Mouse (Mus musculus): ENCODE data around the gene Zfp558. TPM values are rescaled to one million over a fixed set of nuclear protein-coding genes. Genes with fewer than 3 reads are reported as not detected.
"Not testable (repeated sequence)": the region's sequence is repeated elsewhere in the genome, so short reads cannot be mapped to it uniquely, and the experiment has no call there.

Zfp558 gene
- 4.2 and 5.2 TPM in 2 replicates for polyA plus RNA-seq (2016; fragmentation: Nextera tagmentation; extraction: Ambion mirVana)

DNA sequence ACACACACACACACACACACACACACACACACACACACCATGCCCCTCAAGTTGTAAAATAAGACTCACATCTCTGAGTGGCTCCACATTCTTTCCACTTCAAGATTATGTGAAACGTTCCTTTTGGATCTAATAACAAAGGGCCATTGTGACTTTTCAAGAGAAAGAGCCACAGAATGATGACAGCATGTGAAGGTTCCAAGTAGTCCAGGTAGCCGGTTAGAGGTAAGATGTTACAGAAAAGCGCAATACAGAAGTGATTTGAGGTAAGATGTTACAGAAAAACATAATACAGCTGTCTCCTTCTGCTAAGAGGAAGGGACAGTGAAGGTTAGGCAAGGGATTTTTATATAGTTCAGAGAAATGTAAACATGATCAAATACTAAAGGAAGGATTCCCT, at the start of gene Zfp558, which contains the start of gene Mbd3l1:
Zfp558 (minus strand) TSS at position 101 of the 400 bp plus-strand sequence.
Mbd3l1 (plus strand) TSS at position 192 of the 400 bp plus-strand sequence.
- Histone ChIP-seq H3K9me3 (replicated peaks) (no peaks in the 10 kb centered on the region), H3K4me1 (replicated peaks) (no peaks in the 10 kb centered on the region), H3K36me3 (no peaks in the 10 kb centered on the region), H3K27ac (ENCODE audit: poor library complexity, severe bottlenecking) (no peak within 1 kb of the TSS), H3K9ac (no peak within 1 kb of the TSS), H3K4me3 (no peak within 1 kb of the TSS), H3K4me2 (no peak within 1 kb of the TSS), H3K27me3 (replicated peaks) (no peaks in the 10 kb centered on the region)
- no peak for ATAC-seq (ENCODE audit: insufficient number of reproducible peaks, low FRiP score)
- 61% methylated on average over 3 of the region's 3 CpGs for WGBS

DNA sequence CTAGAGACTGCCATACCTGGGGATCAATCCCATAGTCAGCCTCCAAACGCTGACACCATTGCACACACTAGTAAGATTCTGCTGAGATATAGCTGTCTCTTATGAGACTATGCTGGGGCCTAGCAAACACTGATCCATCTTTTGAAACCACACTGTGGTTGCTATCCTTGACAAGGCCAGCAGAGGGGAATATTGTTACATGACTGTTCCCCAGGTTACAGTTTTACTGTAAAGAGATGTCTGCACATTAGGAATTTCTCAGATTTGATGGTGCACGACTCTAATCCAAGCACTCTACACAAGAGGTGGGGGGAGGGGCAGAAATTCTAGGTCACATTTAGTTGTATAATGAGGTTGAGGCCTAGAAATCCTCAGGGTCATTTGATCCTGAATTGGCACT, 30.0 kb upstream of the Zfp558 start:
- WGBS: 46% methylated on average over 2 of the region's 2 CpGs
- Histone ChIP-seq H3K9me3 (replicated peaks) (no peaks in the 10 kb centered on the region), H3K36me3 (no peaks in the 10 kb centered on the region), H3K27ac (ENCODE audit: poor library complexity, severe bottlenecking) (no peak overlapping the region), H3K4me1 (replicated peaks) (no peaks in the 10 kb centered on the region), H3K4me3 (no peak overlapping the region), H3K27me3 (replicated peaks) (no peaks in the 10 kb centered on the region), H3K4me2 (no peak overlapping the region), H3K9ac (no peak overlapping the region)
- no peak for ATAC-seq (ENCODE audit: insufficient number of reproducible peaks, low FRiP score)

DNA sequence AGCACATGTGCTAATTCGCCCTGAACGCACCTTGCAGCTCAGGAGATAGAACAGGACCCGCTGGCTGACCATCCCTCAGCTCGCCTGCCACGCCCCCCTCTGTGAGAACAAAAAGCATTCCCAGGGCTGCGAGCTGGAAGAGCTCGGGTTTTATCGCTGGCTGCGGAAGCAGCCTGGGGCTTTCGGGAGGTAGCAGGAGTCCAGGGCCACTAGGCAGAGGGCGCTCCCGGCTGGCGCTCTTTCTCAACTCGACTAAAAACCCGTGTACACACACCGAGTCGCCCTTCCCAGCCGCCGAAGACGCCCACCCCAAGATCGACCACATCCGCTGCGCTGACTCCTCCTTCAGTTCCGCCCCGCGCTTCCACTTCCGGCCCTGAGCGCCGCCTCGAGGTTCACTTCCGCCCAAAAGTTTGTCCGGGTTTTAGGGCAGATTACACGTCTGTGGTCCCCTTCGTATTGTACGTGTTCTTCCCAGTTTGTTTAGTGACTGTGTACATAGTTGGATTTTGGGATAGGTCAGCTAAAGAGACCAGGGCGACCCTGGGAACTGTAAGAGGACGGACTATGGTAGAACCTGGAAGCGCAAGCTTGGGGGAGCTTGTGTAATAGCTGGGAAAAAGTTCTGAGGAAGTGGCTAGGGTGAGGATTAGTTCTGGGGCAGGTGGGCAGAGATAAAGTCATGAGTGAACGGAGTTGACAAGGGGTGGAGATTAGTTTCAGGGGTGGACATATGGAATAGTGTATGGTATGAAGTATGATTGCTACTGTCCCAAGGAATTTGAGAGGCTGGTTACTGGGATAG, 4.5 kb downstream of the Zfp558 start:
- no peaks in the 10 kb centered on the region for H3K27me3 ChIP-seq (replicated peaks)
- H3K4me2 ChIP-seq: peak overlapping the region; percentile 70
- H3K4me1 ChIP-seq (replicated peaks): peaks cover 4% of the 10 kb centered on the region
- H3K36me3 ChIP-seq: 0 out of 2 replicates have a peak, but pooled peaks cover under 1% of the 10 kb centered on the region
- H3K9me3 ChIP-seq (replicated peaks): no peaks in the 10 kb centered on the region
- ATAC-seq (ENCODE audit: insufficient number of reproducible peaks, low FRiP score): peak; percentile 93
- 4% methylated on average over 39 of the region's 39 CpGs for WGBS
- peak overlapping the region; percentile 61 for H3K4me3 ChIP-seq
- peak overlapping the region; percentile 78 for H3K27ac ChIP-seq (ENCODE audit: poor library complexity, severe bottlenecking)
- peak overlapping the region; percentile 71 for H3K9ac ChIP-seq

DNA sequence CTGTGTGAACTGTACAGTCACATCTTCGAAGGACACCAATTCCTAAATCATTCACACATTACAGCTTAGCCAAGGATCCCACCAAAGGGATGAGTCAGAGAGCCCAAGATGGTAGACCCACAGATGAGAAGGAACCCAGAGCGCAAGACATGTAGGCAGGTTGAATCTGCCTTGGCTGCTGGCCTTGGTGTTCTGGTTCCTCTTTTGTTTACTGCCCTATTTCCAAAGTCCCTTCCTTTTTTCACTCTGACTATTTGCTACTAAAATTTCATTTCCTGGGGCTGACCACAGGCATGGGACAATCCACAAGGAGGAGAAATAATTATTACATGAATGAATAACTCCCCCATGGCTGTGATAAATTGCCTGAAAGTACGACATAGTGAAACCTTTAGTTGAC, 10.1 kb downstream of the Zfp558 start:
- H3K27ac ChIP-seq (ENCODE audit: poor library complexity, severe bottlenecking): no peak overlapping the region
- H3K4me3 ChIP-seq: no peak overlapping the region
- peaks cover 23% of the 10 kb centered on the region for H3K36me3 ChIP-seq
- 81% methylated on average over 3 of the region's 3 CpGs for WGBS
- no peak for ATAC-seq (ENCODE audit: insufficient number of reproducible peaks, low FRiP score)
- H3K27me3 ChIP-seq (replicated peaks): no peaks in the 10 kb centered on the region
- no peak overlapping the region for H3K4me2 ChIP-seq
- H3K9me3 ChIP-seq (replicated peaks): peaks cover 5% of the 10 kb centered on the region; the same call in 1 of the 2 replicates
- H3K9ac ChIP-seq: no peak overlapping the region
- peaks cover 4% of the 10 kb centered on the region for H3K4me1 ChIP-seq (replicated peaks)

DNA sequence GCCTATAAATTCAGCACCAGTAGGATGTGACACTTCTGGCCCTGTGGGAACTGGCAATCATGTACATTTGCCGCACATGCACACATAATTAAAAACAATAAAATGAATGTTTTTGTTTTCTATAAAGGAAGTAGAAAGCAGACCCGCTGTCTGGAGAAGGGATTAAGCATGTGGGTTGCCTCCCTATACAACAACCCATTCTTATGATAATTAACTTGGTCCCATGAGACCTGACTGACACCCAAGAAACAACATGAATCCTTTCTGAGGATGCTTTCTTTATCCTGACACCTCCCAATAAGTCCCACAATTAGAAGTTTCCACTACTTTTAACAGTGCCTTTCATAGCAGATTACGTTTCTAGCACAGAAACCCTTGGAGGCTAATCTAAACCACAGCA, 10.7 kb downstream of the Zfp558 start:
- no peak for ATAC-seq (ENCODE audit: insufficient number of reproducible peaks, low FRiP score)
- no peak overlapping the region for H3K9ac ChIP-seq
- H3K9me3 ChIP-seq (replicated peaks): peaks cover 9% of the 10 kb centered on the region; the same call in 1 of the 2 replicates
- no peak overlapping the region for H3K4me3 ChIP-seq
- no peaks in the 10 kb centered on the region for H3K4me1 ChIP-seq (replicated peaks)
- no peak overlapping the region for H3K27ac ChIP-seq (ENCODE audit: poor library complexity, severe bottlenecking)
- H3K27me3 ChIP-seq (replicated peaks): no peaks in the 10 kb centered on the region
- peaks cover 30% of the 10 kb centered on the region for H3K36me3 ChIP-seq
- 79% methylated on average over 3 of the region's 3 CpGs for WGBS
- H3K4me2 ChIP-seq: no peak overlapping the region

DNA sequence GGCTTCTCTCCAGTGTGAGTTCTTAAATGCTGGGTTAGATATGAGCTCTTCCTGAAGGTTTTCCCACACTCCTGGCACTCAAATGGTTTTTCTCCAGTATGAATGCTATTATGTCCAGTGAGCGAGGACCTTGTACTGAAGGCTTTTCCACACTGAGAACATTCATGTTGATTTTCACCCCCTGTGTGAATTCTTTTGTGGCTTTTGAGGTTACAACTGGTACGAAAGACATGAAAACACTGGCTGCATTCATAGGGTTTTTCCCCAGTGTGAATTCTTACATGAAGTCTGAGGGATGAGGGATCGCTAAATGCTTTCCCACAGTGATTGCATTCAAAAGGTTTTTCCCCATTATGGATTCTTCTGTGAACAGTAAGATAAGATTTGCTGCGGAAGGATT, 21.5 kb downstream of the Zfp558 start:
- no peak overlapping the region for H3K4me2 ChIP-seq
- H3K4me1 ChIP-seq (replicated peaks): no peaks in the 10 kb centered on the region
- no peak overlapping the region for H3K4me3 ChIP-seq
- no peak overlapping the region for H3K9ac ChIP-seq
- peaks cover 48% of the 10 kb centered on the region for H3K36me3 ChIP-seq
- no peak overlapping the region for H3K27ac ChIP-seq (ENCODE audit: poor library complexity, severe bottlenecking)
- ATAC-seq (ENCODE audit: insufficient number of reproducible peaks, low FRiP score): no peak
- H3K27me3 ChIP-seq (replicated peaks): no peaks in the 10 kb centered on the region
- H3K9me3 ChIP-seq (replicated peaks): peaks cover 4% of the 10 kb centered on the region; the same call in 1 of the 2 replicates
- 80% methylated on average over 4 of the region's 4 CpGs for WGBS

DNA sequence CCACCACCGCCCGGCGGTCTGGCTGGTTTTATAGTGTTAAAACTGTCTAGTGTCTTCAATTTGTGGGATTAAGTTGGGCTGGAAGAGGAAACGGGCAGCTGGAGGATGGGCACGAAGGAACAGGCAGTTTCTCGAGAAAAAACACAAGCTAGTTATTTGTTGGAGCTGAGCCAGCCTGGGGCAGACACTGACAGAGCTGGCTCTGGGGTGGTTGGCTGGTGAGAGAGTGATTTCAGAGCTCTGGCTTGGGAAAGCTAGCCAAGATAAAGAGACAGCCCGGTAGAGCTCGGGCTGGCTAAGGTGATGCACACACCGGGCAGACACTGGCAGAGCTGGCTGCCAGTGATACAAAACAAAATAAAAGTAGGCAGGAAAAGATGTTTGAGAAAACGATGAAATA, 46.4 kb downstream of the Zfp558 start:
- no peaks in the 10 kb centered on the region for H3K36me3 ChIP-seq
- ATAC-seq (ENCODE audit: insufficient number of reproducible peaks, low FRiP score): no peak
- H3K27me3 ChIP-seq (replicated peaks): no peaks in the 10 kb centered on the region
- H3K27ac ChIP-seq (ENCODE audit: poor library complexity, severe bottlenecking): no peak overlapping the region
- no peaks in the 10 kb centered on the region for H3K9me3 ChIP-seq (replicated peaks)
- WGBS: 58% methylated on average over 10 of the region's 10 CpGs
- H3K9ac ChIP-seq: no peak overlapping the region
- no peak overlapping the region for H3K4me2 ChIP-seq
- H3K4me1 ChIP-seq (replicated peaks): no peaks in the 10 kb centered on the region
- H3K4me3 ChIP-seq: no peak overlapping the region

DNA sequence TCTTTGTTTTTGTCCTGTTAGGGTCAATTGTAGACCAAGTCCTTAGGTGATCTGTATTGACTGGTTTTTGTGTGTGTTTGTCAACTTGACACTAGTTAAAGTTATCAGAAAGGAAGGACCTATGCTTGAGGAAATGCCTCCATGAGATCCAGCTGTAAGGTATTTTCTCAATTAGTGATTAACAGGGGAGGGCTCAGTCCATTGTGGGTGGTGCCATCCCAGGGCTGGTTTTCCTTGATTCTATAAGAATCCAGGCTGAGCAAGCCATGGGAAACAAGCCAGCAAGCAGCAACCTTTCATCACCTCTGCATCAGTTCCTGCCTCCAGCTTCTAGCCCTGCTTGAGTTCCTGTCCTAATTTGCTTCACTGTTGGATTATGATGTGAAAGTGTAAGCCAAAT, 47.7 kb downstream of the Zfp558 start, which contains the start of gene Mbd3l2:
Mbd3l2 (plus strand) TSS at position 301 of the 400 bp plus-strand sequence.
- no peak within 1 kb of the TSS for H3K4me2 ChIP-seq
- H3K27ac ChIP-seq (ENCODE audit: poor library complexity, severe bottlenecking): no peak within 1 kb of the TSS
- H3K4me3 ChIP-seq: no peak within 1 kb of the TSS
- ATAC-seq (ENCODE audit: insufficient number of reproducible peaks, low FRiP score): no peak
- no peaks in the 10 kb centered on the region for H3K9me3 ChIP-seq (replicated peaks)
- no peaks in the 10 kb centered on the region for H3K27me3 ChIP-seq (replicated peaks)
- no peaks in the 10 kb centered on the region for H3K36me3 ChIP-seq
- no peak within 1 kb of the TSS for H3K9ac ChIP-seq
- no peaks in the 10 kb centered on the region for H3K4me1 ChIP-seq (replicated peaks)

DNA sequence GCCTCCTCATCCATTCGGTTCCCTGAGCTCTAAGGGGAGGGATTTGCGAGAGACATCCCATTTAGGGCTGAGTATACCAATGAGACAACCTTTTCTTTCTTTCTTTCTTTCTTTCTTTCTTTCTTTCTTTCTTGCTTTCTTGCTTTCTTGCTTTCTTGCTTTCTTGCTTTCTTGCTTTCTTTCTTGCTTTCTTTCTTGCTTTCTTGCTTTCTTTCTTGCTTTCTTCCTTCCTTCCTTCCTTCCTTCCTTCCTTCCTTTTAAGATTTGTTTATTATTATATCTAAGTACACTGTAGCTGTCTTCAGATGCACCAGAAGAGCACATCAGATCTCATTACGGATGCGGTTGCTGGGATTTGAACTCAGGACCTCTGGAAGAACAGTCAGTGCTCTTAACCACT, 65.7 kb downstream of the Zfp558 start:
- not testable (repeated sequence) for H3K36me3 ChIP-seq; H3K4me3 ChIP-seq; H3K27me3 ChIP-seq (replicated peaks); H3K4me1 ChIP-seq (replicated peaks); ATAC-seq (ENCODE audit: insufficient number of reproducible peaks, low FRiP score); H3K4me2 ChIP-seq; H3K9me3 ChIP-seq (replicated peaks); H3K27ac ChIP-seq (ENCODE audit: poor library complexity, severe bottlenecking); H3K9ac ChIP-seq
- WGBS: 76% methylated on average over 4 of the region's 4 CpGs

Small RNA genes within 50 kb of the gene (microRNA-seq; reads per million reads assigned to microRNA genes)
- gene Gm22854: not detected

Other genes starting within 250 kb of the Zfp558 start
- 79.4 and 83.7 TPM in 2 replicates for gene Chordc1, start 186.1 kb downstream of the Zfp558 start, polyA plus RNA-seq (2016; fragmentation: Nextera tagmentation; extraction: Ambion mirVana)
- gene Naalad2, start 75.3 kb downstream of the Zfp558 start, polyA plus RNA-seq (2016; fragmentation: Nextera tagmentation; extraction: Ambion mirVana): 2.5 and 4.5 TPM in 2 replicates
- not detected in 2 replicates for gene Ubtfl1, start 73.8 kb downstream of the Zfp558 start, polyA plus RNA-seq (2016; fragmentation: Nextera tagmentation; extraction: Ambion mirVana)
- not detected in 2 replicates for gene Mbd3l2, start 47.6 kb downstream of the Zfp558 start, polyA plus RNA-seq (2016; fragmentation: Nextera tagmentation; extraction: Ambion mirVana)
- not detected in 2 replicates for gene Mbd3l1, start 91 bp upstream of the Zfp558 start, polyA plus RNA-seq (2016; fragmentation: Nextera tagmentation; extraction: Ambion mirVana)
- gene Muc16, start 196.3 kb upstream of the Zfp558 start, polyA plus RNA-seq (2016; fragmentation: Nextera tagmentation; extraction: Ambion mirVana): 1.7 TPM in 2 replicates